17 mouse cellular contexts compared by ENCODE assay signal in genomic region chr9:90197116-90197665, GRCm38 (mm10). TPM values are rescaled to one million over a fixed set of nuclear protein-coding genes. Genes with fewer than 3 reads are reported as not detected.
DNase-seq lines count a peak whose midpoint lies in the region; ATAC-seq and TF ChIP-seq lines count a peak whose summit lies in the region.
"Had no signal": no experiment of that assay in that cellular context is flagged by ENCODE, and none has a peak within 500 bp of the region (broad histone marks: within the 10 kb centered on the region; RNA-seq: fewer than 3 reads in every experiment).

No protein-coding gene starts in this region.

- no peak for ATAC-seq in liver, embryonic 11.5 days (replicated peaks; ENCODE audit: low FRiP score)
- ATAC-seq: inflammation-experienced regulatory T-cells, adult 6 months had no signal

- H3K4me1 ChIP-seq in heart, adult 2 months (ENCODE audit: control insufficient read depth, insufficient read depth, low read length) = peaks cover 17% of the 10 kb centered on the region
- H3K4me1 ChIP-seq in liver, adult 2 months (ENCODE audit: control insufficient read depth, insufficient read depth, low read length) = peaks cover 7% of the 10 kb centered on the region
- H3K4me1 ChIP-seq in liver, embryonic 11.5 days (replicated peaks; ENCODE audit: control insufficient read depth, insufficient read depth, low read length) = no peaks in the 10 kb centered on the region
- H3K4me1 ChIP-seq: stomach, embryonic 15.5 days had no signal

- no peak for TF ChIP-seq EP300 in heart, adult 2 months (IDR thresholded peaks at IDR 0.05; ENCODE audit: insufficient read depth, low read depth, low read length)

- intact Hi-C loops in heart, adult 2 months (cut with DNase I) = loop anchor here (2.0 to 5.0 kb wide), 3 partner anchors 34 to 85 kb away; partner anchors contain the start of genes Adamts7 and Morf4l1

- no peaks in the 10 kb centered on the region for H3K79me2 ChIP-seq in heart, adult 2 months (replicated peaks; ENCODE audit: control insufficient read depth, insufficient read depth, low read length)
- no peaks in the 10 kb centered on the region for H3K79me2 ChIP-seq in liver, adult 2 months (ENCODE audit: control insufficient read depth, insufficient read depth, low read length)

- H3K9ac ChIP-seq in heart, adult 2 months (ENCODE audit: low read depth, low read length) = no peak overlapping the region
- no peak overlapping the region for H3K9ac ChIP-seq in liver, adult 2 months (ENCODE audit: low read depth, low read length)
- no peak overlapping the region for H3K9ac ChIP-seq in liver, embryonic 11.5 days (ENCODE audit: low read depth, low read length)
- H3K9ac ChIP-seq: embryonic facial prominence, embryonic 15.5 days; heart, embryonic 15.5 days; hindbrain, embryonic 13.5 days; liver, embryonic 14.5 days; stomach, embryonic 15.5 days had no signal

- H3K27me3 ChIP-seq in heart, adult 2 months (ENCODE audit: control insufficient read depth, insufficient read depth, low read length) = no peaks in the 10 kb centered on the region
- H3K27me3 ChIP-seq in liver, adult 2 months (ENCODE audit: control insufficient read depth, insufficient read depth, low read length) = no peaks in the 10 kb centered on the region
- no peaks in the 10 kb centered on the region for H3K27me3 ChIP-seq in liver, embryonic 11.5 days (replicated peaks; ENCODE audit: control insufficient read depth, insufficient read depth, low read length)
- H3K27me3 ChIP-seq: embryonic facial prominence, embryonic 15.5 days; heart, embryonic 15.5 days; hindbrain, embryonic 13.5 days; stomach, embryonic 15.5 days had no signal

- TF ChIP-seq CTCF in heart, adult 2 months (IDR thresholded peaks at IDR 0.05) = no peak
- no peak for TF ChIP-seq CTCF in liver, adult 2 months (IDR thresholded peaks at IDR 0.05; ENCODE audit: low read depth, low read length)

- TF ChIP-seq POLR2A in heart, adult 2 months (IDR thresholded peaks at IDR 0.05; ENCODE audit: insufficient read depth, low read depth, low read length) = no peak
- TF ChIP-seq POLR2A in liver, adult 2 months (IDR thresholded peaks at IDR 0.05; ENCODE audit: extremely low read depth, insufficient read depth, low read length) = no peak

- no peaks in the 10 kb centered on the region for H3K9me3 ChIP-seq in liver, embryonic 11.5 days (ENCODE audit: control insufficient read depth, low read length)
- H3K9me3 ChIP-seq: embryonic facial prominence, embryonic 15.5 days; heart, embryonic 15.5 days; hindbrain, embryonic 13.5 days; stomach, embryonic 15.5 days had no signal

- 28% methylated on average over 7 of the region's 7 CpGs for WGBS in heart, adult 2 months
- WGBS in liver, adult 2 months = 29% methylated on average over 7 of the region's 7 CpGs
- 73% methylated on average over 7 of the region's 7 CpGs for WGBS in liver, embryonic 11.5 days

- no peaks in the 10 kb centered on the region for H3K36me3 ChIP-seq in heart, adult 2 months (ENCODE audit: control insufficient read depth, insufficient read depth, low read length)
- no peaks in the 10 kb centered on the region for H3K36me3 ChIP-seq in liver, adult 2 months (ENCODE audit: control insufficient read depth, insufficient read depth, low read length)
- no peaks in the 10 kb centered on the region for H3K36me3 ChIP-seq in liver, embryonic 11.5 days (ENCODE audit: control insufficient read depth, insufficient read depth, low read length)
- H3K36me3 ChIP-seq: heart, embryonic 15.5 days had no signal

- H3K27ac ChIP-seq in heart, adult 2 months = peak overlapping the region; percentile 86
- H3K27ac ChIP-seq in liver, adult 2 months (replicated peaks; ENCODE audit: insufficient read depth, low read depth, low read length) = no peak overlapping the region
- H3K27ac ChIP-seq in liver, embryonic 11.5 days (ENCODE audit: low read depth, low read length) = no peak overlapping the region
- H3K27ac ChIP-seq: embryonic facial prominence, embryonic 15.5 days; hindbrain, embryonic 13.5 days; liver, embryonic 14.5 days; stomach, embryonic 15.5 days had no signal

- H3K4me2 ChIP-seq in liver, embryonic 11.5 days = no peak overlapping the region
- H3K4me2 ChIP-seq: embryonic facial prominence, embryonic 15.5 days; heart, embryonic 15.5 days; hindbrain, embryonic 13.5 days; stomach, embryonic 15.5 days had no signal

- no peak overlapping the region for H3K4me3 ChIP-seq in heart, adult 2 months
- H3K4me3 ChIP-seq in liver, adult 2 months (ENCODE audit: insufficient read depth, low read depth, low read length) = no peak overlapping the region
- no peak overlapping the region for H3K4me3 ChIP-seq in liver, embryonic 11.5 days (ENCODE audit: low read depth, low read length)
- H3K4me3 ChIP-seq: embryonic facial prominence, embryonic 15.5 days; heart, embryonic 15.5 days; hindbrain, embryonic 13.5 days; stomach, embryonic 15.5 days had no signal

- peak in 1 of 2 experiments; percentile 45 for DNase-seq in heart, adult 2 months
- no peak for DNase-seq in heart, adult 8-10 months (ENCODE audit: low spot score)
- peak; percentile 26 for DNase-seq in liver, adult 2 months (ENCODE audit: extremely low read depth, low read depth, low spot score)
- no peak for DNase-seq in liver, embryonic 11.5 days (ENCODE audit: low spot score)
- DNase-seq in ovary, postnatal 36 days (ENCODE audit: low spot score) = peak; percentile 53
- DNase-seq in ovary, postnatal 14 days (ENCODE audit: low spot score) = no peak
- DNase-seq in adrenal gland, postnatal 36 days = peak; percentile 59 to 70
- no peak for DNase-seq in urinary bladder, postnatal 10 days (ENCODE audit: low spot score)
- DNase-seq: B cell, adult 2 months; cerebellum, adult 2 months; right cerebral cortex, postnatal 14 days had no signal

RNA-seq across cellular contexts. Expression of gene Adamts7, which starts 34.3 kb away (rescaled TPM):
- 10 to 100 TPM; 11.8 to 14.5 TPM for total RNA-seq in heart, adult 2 months (2021)
- 36.3 and 56.3 TPM in 2 replicates for polyA plus RNA-seq in heart, adult 2 months (2012; rRNA removed)
- total RNA-seq in heart, adult 8-10 months (2022) = 10 to 100 TPM; 11.2 to 18.0 (median 12.8) TPM
- total RNA-seq in liver, adult 2 months (2014; rRNA removed) = 2.7 and 5.1 TPM in 2 replicates
- 11.0 and 21.8 TPM in 2 replicates for polyA plus RNA-seq in liver, adult 2 months (2012; rRNA removed)
- 3.2 and 3.6 TPM in 2 replicates for polyA plus RNA-seq in liver, embryonic 11.5 days (2014; fragmentation: Nextera tagmentation; extraction: Ambion mirVana)
- total RNA-seq in adrenal gland, postnatal 36 days (2021) = 1 to 10 TPM; 4.6 to 6.9 TPM
- polyA plus RNA-seq: inflammation-experienced regulatory T-cells, adult 6 months had no signal

Comparison
In these comparisons a context has a peak if more than half of its experiments do, and no peak if none do; other contexts are left out.
1. DNase-seq: peak in liver, adult 2 months (single experiment), ovary, postnatal 36 days (single experiment) and adrenal gland, postnatal 36 days (2 of 2); none in heart, adult 8-10 months (single experiment), liver, embryonic 11.5 days (single experiment), ovary, postnatal 14 days (single experiment) and urinary bladder, postnatal 10 days (single experiment).